Mouse (Mus musculus) left cerebral cortex, postnatal 4 days (tissue): Measurements from ENCODE around the gene Lhfpl2. TPM values are rescaled to one million over a fixed set of nuclear protein-coding genes. Genes with fewer than 3 reads are reported as not detected.

Experiments used
- DNase-seq: peaks from one replicate; pipeline ENCODE4 v3.0.0-alpha.2; 2022
- intact Hi-C: fragments of 180-260 bp; cut with DNase I; formaldehyde crosslinking; loops from one replicate; pipeline ENCODE4 v1.15.1; 2025
- total RNA-seq, 2 experiments: library from RNA; stranded (reverse); gene quantifications; 2 replicates each; pipeline ENCODE4 v1.2.3; 2021

Lhfpl2 gene
- total RNA-seq, 2 experiments from 2014 or later = 23.1 to 26.7 TPM

DNA sequence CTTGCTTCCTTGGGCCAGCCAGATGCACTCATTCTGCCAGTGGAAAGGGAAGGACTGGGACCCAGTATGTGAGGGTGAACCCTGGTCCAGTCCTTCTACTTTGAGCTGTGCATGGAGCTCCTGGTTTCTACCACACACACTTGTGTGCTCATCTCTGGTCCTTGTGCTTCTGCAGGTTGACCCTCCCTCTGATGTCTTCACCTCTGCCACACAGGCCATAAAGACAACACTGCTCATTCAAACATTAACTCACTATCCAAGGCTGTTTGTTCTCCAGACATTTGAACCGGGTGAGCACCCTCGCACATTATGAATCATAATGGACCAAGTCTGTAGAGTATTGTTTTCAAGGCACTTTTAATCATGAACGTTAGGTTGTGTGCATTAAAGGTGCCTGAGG lies 37.0 kb downstream of the Lhfpl2 start:
- DNase-seq = no peak
- intact Hi-C loops = no loop called here

DNA sequence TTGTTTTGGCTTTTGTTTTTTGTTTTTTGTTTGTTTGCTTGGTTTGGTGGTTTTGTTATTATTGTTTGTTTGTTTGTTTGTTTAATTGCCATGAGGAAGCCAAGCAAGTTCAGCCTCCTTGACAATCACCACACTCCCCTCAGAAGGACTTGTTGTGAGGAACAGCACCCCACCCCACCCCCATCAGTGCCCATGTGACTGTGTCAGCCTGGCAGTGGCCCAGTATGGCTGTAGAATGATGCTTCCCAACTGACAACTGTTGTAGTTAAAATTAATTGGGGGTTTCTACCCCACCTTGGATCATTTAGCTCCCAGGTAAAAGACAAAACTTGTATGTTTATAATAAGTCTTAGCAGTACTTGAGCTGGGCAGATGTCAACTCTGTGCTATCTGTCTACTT lies 37.6 kb downstream of the Lhfpl2 start:
- DNase-seq = no peak
- intact Hi-C loops = no loop called here

DNA sequence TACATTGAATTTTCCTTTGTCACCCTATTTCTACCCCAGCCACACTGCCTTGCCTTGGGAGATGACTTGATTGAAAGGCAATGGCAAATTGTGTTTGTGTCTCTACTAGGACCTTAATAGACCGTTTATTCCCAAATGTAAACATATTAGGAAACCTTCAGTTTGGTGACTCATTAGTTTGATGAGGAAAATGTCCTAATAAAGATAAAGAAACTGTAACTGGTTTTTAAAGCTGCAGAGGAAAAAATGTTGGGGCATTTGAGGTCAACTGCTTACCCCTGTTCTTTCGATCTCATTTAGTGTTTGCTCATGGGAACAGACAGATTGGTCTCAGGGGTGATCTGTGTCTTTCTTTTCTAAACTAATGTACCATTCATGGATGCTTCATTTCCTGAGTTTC lies 40.1 kb downstream of the Lhfpl2 start:
- no peak for DNase-seq
- intact Hi-C loops = no loop called here

DNA sequence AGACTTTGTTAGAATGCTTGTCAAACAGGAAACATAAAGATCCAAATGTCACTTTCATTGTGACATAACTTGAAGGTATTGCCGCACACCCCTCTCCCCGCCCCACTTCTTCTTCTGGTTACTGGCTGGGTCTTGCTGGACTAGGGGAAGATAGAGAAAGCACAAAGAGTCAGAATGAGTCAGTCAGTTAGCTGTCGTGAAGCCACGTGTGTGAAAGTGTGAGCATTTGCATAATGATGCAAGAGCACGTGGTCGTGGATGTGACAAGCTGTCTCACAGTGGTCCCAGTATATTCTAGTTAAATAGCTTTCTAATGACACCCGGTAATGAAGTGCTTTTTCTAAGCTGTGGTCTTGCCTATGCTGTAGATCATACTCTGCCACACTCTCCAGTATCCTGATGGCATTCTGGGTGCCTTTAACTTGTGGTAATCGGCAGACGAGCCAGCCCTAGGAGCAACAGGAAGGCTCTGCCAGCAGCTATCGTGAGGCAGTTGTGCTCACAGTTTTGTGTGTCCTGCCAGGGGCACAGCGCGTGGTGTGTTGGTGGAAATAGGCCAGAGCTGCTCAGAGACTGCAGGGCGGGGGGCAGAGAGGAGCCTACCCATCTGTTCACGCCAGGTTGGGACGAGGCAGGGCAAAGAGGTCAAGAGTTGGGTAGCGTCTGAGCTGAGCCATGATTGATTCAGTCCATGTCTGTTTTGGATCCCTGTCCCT lies 40.9 kb downstream of the Lhfpl2 start:
- intact Hi-C loops = no loop called here
- peak; percentile 18 for DNase-seq

DNA sequence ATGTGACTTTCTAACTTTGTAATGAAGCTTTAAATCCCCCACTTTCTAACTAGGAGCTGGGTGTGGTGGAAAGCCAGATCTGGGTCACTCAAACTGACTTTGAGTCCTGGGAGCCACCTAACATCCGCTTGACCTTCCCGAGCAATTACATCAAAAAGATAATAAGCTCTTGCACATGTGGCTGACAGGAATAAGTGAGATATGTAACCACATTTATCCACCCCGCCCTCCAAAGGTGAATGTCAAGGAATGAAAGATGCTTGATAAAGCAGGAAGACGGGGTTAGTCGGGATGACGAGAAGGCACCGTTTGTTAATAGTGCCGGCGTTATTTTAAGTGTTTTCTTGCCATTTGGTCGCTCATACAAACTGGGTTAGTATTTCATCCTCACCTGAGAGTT lies 41.5 kb downstream of the Lhfpl2 start:
- intact Hi-C loops = no loop called here
- no peak for DNase-seq

DNA sequence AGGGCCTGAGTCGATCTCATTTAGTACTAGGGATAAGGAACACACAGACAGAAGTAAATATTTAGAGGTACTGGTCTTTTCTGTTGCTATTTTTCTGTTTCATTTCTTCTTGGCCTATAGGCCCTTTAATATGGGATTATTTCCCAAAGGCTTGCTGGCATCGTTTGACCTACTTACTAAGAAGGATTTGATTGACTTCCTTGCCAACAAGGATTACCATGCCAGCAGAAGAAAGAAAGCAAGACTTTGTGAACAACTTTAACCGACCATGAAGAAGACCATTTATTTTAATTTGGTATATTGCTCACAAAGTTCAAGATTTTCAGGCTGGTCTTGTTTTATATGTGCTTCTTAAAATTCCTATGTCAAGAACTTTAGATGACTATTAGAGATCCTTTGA lies 42.8 kb downstream of the Lhfpl2 start:
- no peak for DNase-seq
- intact Hi-C loops = no loop called here

DNA sequence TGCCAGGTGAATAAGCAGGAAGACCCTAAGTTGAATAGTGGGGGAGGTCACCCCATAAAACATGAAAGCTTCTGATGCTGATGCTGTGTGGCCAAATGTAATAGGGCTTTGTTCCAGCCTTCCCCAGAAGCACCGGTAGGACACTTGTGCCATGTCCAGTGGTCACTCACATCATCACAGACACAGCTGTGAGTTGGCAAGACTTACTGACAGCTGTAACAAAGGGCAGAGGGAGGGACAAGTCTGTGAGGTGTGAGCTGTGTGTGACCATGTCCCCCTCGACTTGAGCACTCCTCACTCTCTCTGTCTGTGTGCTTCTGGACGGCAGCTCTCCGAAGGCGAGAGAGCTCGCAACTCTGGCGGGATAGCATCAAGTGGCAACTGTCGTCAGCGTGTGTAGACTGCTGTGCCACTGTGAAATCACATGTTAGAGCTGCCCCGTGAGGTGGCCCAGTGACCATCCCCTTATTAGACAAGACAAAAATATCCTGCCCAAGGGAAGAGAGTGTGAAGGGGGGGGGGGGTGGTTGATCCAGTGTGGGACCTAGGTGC lies 43.5 kb downstream of the Lhfpl2 start:
- intact Hi-C loops = no loop called here
- no peak for DNase-seq

DNA sequence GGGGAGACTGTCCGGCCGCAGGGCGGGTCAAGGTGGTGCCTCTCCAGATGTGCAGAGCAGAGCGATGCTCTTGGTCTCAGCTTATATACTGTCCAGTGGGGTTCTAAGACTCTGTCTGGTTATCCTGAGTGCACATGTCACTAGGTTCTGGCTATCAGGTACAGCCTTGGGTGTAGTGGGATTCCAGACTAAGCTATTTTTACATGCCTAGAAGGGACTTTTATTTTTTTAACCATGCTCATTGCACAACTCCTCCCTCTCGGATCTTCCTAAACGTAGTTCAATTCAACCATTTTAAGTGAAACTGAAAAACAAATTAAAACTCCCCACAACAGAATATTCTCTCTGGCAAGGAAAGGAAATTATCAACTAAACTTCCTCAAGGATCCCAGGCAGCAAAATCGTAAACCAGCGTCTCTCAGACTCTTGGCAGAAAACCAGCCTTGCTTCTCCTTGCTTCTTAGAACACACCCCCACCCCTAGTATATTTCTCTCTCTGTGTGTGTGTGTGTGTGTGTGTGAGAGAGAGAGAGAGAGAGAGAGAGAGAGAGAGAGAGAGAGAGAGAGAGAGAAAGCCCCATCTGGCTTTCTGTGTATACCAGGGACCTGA lies 47.4 kb downstream of the Lhfpl2 start:
- DNase-seq = no peak
- intact Hi-C loops = no loop called here

DNA sequence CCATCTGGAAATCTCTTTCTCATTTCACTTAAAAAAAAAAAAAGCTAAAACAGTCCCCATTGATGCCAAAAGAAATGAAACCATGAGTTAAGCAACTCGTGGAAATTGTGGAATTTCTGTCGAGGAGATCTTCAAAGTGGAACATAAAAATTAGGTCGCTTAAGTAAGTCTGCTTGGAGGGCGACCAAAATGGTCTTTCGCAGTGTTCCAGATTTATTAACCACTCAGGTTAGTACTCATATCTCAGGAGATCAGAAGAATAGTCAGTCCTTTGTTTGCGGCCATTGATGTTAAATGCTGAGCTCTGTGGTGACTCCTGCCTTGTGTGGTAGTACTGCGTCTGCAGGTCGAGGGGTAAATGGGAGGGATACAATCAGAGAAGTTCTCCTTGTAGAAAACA lies 48.8 kb downstream of the Lhfpl2 start:
- DNase-seq = no peak
- intact Hi-C loops = no loop called here

DNA sequence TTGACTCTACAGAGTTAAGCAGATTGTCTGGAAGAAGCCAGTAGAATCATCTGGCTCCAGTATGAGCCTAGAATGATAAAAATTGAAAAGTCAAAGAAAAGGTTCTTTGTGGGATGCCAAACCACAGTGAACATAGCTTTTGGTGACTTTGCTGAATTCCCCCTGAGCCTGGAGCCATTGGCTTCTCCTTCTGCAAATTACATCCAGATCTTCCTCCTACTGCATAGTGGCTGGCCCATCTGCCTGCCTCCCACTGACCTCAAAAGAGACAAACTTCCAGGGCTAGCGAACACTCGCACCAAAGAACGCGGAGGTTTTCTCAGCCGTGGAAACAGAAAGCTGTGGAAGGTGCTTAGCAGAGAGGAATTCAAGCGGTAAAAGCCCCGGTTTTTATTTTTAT lies 49.4 kb downstream of the Lhfpl2 start:
- DNase-seq = no peak
- intact Hi-C loops = no loop called here

DNA sequence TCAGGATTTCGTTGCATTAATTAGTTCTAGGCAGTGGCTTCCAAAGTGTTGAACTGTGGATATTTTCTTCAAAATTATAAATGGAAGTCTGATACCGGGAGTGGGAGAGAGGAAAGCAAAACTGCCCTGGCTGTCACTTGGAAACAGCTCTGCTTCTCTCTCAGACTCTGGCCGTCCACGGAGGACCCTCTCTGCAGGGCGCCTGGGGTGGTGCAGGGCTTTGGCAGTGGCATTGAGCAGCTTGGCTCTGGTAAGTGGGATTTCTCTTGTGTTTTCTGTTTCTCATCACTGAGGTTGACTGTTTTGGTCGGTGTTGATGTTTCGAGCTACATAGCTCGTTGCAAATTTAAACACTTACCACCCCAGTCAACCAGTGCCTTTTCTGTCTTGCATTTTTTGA lies 53.0 kb downstream of the Lhfpl2 start:
- intact Hi-C loops = no loop called here
- DNase-seq = peak; percentile 69

DNA sequence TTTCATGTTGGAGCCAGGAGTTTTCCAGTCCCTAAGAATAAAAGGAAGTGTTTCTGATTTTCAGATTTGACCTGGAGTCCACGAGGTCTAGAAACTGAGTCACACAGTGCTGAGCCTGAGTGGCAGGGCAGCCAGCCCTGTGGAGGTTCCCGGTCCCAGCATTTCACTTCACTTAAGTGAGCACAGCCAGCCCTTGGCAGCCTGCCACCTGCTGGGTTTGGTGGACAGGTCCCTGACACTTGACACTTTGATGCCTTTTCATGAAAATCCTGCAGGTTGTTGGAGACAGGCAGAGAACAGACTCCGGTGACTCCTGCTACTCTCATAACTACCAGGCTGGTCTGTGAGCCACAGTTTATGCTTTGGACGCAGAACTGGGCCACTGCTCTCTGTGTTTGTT lies 57.9 kb downstream of the Lhfpl2 start:
- DNase-seq = peak; percentile 76

DNA sequence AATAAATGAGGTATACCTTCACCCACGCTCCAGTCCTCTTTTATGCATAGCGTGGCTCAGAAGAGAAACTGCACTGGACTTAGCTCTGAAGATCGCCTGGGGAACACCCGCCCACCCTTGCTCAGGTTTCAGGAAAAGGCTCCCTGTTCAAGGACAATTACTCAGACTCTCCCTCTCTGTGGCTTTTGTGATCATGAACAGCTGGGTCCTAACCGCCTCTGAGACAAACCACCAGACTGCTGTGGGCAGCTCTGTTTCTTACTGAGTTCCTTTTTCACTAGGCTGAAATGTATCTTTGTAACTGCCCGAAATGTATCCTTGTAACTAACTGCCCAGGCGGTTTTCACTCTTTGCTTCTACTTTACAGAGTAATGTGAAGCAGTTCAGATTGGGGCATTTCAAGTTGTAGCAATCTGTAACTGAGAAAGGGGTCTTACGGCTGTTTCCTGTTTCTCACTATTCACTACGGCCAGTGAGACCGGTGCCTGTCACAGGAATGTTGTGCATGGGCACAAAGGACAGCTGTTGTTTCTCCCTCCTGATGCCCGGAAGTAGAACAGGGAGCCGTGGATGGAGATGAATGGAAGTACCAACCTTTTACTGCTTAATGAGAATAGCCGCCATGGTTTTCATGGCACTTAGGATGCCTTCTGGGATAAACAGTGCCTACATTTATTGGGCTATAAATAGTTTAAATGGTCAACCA lies 59.3 kb downstream of the Lhfpl2 start:
- no peak for DNase-seq
- intact Hi-C loops = no loop called here

More for the DNA sequence above, 57.9 kb downstream of the Lhfpl2 start:
- intact Hi-C loops = no loop called here

DNA sequence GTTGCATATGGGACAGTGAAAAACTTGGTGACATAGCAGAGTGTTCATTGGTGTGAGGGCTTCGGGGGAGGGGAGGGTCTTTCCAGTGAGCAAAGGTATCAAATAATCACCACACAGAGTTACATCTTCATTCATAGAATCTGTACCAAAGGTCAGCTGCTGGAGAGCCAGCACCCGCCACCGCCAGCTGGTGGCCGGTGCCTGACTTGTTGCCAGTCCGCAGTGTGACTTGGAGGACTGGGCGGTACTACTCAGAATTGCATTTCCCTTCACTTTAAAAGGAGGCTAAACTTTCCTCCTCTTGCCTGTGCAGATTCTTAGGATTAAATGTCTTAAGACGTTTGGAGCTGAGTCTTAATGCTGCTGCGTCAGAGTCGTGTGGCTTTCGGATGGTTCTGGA lies 59.9 kb downstream of the Lhfpl2 start:
- DNase-seq = no peak
- intact Hi-C loops = no loop called here

DNA sequence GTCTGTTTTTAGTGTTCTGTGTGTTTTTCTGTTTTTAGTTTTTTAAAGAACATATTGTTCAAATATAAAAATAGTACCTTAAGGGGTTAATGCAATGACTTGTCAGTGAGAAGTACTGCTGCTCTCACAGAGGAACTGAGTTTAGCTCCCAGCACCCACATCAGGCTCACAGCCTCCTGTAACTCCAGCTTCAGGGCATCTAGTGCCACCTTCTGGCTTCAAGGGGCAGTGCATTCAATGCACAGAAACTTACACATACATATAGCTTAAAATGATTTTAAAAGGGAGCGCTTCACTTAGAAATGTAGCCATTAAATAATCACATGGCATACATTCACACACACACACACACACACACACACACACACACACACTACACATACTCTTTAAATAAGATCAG lies 60.5 kb downstream of the Lhfpl2 start:
- intact Hi-C loops = no loop called here

DNA sequence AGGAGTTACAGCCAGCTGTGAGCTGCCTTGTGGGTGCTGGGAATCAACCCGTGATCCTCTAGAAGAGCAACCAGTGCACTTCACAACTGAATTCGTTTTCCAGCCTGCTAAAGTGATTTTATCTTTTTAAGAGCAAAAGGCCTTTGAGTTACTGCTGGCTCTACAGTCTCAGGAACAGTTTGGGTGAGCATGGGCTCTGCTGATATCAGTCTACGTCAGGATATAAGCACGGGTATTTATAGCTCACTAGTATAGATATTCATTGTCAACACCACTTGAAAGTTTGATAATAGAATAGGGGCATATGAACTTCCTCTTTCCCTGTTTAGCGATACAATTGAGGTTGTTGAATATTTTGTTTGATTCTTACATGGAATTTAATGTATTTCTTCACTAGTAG lies 61.7 kb downstream of the Lhfpl2 start:
- intact Hi-C loops = no loop called here

More for the DNA sequence above, 60.5 kb downstream of the Lhfpl2 start:
- DNase-seq = no peak

DNA sequence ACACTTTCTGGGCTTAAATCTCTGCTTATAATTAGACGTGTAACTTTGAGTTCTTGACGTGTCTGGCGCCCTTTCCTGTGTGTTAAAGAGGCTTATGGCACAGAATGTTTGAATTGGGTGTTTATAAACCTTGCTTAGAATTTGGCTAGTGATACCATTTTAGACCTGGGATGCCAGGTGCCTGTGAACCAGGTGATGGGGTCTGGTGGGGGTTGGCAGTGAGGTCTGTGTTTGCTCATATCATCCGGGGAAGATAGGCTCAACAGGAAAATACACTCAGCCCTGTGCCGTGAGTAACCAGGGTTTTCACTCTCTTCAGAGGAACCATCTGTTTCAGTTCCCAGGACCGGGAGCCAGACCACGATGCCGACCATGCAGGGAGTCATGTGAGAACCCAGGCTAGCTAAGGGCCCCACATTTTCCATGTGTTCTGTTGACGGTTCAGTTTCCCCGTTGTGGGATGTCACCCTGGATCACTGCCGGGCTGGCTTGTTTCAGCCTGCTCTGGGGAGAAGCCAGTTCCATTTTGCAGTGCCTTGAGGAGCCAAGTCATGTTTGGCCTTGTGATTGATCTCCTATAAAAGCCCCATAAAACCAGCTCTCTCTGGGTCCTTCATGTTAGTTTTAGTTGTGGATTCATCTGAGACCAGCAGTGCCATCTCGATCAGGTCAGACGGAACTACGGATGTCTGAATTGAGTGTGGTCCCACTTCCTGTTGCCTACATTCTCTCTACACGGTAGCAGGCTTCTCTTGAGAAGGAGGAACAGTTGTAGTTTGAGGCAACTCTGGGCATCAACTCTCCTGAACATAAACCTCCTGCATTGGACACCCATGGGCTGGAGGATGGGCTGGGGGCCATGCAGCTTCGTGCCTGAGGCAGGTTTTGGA lies 65.4 kb downstream of the Lhfpl2 start:
- peak; percentile 33 for DNase-seq
- intact Hi-C loops = no loop called here

More for the DNA sequence above, 61.7 kb downstream of the Lhfpl2 start:
- DNase-seq = no peak

DNA sequence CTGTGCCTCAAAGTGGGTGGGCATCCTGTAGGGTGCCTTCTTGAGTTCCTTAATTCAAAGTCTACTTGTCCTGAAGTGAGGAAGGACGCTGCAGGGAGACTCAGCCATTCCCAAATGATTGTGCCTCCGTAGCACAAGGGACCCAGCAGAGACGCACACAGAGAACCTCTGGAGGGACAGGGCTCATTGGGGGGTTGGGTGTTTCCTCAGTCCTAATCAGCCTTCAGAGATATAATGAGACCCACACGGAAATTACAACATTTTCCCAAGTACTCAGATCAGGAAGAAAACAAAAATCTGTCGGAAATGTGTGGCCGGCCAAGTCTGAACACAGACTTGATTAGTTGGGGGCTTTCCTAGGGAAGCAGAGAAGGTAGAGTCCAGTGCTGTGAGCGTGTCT lies 72.8 kb downstream of the Lhfpl2 start:
- intact Hi-C loops = no loop called here
- no peak for DNase-seq

DNA sequence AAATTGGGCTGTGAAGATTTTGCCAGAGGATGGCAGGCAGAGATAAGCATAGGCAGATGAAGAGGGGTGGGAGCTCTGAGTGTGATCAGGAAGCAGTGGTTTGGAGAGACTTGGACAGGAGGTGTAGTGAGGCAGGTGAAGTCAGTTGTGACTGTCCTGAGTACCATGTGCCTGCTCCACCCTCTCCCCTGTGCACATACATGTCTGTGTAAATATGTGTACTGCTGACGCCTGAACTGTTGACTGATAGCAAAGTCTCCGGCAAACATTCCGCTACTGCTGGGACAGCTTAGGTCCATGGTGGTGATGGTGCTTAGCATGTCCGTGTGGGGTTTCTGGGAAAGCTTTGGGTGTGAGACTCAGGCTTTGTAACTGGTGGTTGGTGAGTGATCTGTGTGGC lies 73.5 kb downstream of the Lhfpl2 start:
- no peak for DNase-seq
- intact Hi-C loops = no loop called here

DNA sequence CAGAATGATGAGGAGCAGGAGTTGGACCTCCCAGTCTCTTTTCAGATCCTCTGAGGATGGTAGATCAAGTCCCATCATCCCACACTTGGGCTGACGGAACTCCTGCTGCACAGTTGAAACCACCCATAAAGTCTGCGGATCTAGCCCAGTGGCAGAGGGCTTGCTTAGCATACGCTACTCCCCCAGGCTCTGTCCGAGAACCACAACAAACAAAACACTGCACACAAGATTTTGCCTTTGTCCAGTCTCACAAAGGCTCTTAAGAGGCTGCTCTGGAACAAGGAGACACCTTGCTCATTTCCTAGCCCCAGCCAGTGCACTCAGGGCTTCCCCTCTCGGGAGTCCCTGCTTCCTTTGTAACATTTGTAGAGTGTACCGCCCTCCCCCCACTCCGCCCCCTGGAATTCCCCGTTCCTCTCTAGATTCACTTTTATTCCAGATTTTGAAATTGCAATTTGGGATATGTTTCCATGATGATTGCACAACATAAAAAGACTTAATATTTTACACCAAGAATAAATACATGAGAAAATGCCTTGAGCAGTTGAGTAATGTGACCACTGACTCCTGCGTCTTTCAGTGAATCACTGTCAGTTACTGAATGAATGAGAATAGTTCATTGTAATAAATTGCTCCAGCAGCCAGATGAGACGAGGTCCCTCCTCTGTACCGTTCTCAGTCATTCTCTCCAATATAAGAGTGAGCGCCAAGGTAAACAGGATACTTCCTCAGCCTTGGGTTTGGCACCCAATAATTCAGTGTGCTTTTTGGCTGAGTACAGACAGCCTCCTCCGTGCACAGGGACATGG lies 74.8 kb downstream of the Lhfpl2 start:
- intact Hi-C loops = no loop called here
- no peak for DNase-seq
